Mouse (Mus musculus) embryonic fibroblast, embryonic 13.5 days (primary cell): ENCODE measurements around the gene Alcam.

Source experiments
- CTCF ChIP-seq: IDR thresholded peaks from 2 replicates; pipeline ENCODE4 v1.5.1; 2011; ENCODE audit warnings: mild to moderate bottlenecking, control low read depth, low read length, moderate library complexity, borderline replicate concordance; ENCODE audit not compliant: insufficient read depth
- POLR2A ChIP-seq: IDR thresholded peaks from 2 replicates; pipeline ENCODE4 v1.6.1; 2011; ENCODE audit warnings: low read depth, mild to moderate bottlenecking, control low read depth, low read length, moderate library complexity

DNA sequence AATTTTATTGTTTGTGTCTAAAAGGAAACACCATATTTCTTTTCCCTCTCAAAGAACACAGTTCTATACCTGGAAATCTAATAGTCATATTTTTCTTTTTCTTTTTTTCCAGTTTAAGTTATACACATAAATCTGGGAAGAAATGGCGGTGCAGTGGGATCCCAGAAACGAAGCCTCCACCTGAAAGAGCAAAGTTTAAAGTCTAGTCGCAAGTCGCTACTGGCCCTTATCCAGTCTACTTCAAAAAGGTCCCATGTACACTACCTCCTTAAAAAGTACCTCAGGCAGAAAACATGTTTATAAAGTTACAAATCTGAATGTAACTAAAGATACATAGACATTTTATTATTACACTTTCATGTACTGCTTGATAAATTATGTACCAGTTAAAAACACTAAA lies 203.7 kb downstream of the Alcam start:
- TF ChIP-seq CTCF (no peak), POLR2A (no peak)
